Mouse (Mus musculus): ENCODE measurements at regions not wholly inside any gene's neighbourhood (a gene's known extent, or its start where the extent isn't known, plus 50 kb on each side); places are given as distances from the start of the nearest gene placed in this dataset.
"Not testable (repeated sequence)": the region's sequence is repeated elsewhere in the genome, so short reads cannot be mapped to it uniquely, and the experiment has no call there.

- no peak for DNase-seq (ENCODE audit: low read depth)
These were observed 176.5 kb downstream of the Tmx1 start for GRCm38 (mm10) chr12:70629371-70629770.

DNA sequence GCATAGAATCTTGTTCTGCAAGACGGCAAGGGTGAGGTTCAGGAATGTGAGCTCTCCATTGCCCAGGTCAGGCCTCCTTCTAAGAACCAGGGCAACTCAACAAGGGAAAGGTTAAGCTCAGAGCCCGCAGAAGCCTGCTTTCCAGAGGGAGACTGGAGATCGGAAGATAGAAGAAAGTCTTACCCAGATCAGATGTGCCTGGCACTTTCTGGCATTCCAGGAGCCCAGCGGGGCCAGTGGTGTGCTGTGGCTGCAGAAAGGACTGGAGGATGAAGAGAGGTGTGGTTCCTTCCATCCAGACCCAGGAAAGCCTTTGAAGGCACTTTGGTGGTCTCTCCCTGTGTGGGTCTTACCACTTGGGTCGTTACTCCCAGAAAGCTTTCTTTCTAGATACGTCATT lies 178.4 kb downstream of the Tmx1 start:
- no peak for DNase-seq (ENCODE audit: low read depth)

DNA sequence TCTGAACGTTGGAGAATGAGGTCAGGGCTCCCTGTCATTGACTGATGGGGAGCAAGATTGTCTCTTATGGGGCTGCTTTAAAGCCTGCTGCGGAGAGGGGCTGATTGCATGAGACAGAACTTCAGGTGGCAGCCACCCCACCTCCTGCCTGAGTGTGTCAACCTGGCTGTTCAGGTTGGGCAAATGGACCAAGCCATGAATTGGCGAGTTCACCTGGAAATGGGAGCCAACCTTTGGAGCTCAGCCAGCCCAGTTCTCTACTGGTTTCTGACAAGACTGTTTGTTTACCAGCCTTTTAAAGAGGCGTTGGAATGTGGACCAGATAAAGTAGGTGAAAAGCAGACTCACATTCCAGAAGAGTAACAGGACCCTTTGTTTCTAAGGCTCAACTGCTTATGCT lies 180.3 kb downstream of the Tmx1 start:
- no peak for DNase-seq (ENCODE audit: low read depth)

DNA sequence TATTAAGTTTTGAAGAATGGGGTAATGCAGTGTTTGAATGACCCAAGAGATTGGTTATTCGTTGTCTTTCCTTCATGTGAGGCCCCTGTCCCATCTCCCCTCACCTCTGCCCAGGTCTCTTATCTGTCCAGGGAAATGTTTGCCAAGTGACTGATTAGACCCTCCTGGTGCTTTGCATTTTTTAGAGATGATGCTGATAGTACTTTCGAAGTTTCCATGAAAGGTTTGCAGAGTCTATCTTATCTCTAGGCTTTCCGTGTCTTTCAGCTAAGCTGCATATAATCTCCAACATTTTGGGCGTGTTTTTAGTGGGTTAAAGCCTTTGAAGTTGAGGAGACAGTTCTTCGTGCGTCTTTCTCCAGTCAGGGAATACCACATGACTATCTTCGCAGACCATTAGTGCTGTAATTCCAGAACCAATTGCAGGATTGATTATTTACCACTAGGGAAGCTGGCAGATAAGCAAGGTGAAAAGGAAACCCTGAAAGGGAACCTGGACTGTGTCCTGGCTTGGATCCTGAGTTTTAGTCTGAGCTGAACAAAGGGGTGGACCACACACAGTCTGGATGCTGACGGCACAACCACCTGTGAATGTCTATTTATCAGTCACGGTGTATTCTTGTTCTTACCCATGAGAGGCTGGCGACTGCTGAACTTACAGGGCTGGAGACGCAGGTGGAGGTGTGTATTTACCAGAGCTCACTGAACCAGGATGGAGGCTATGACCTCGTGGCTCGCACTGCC lies 180.9 kb downstream of the Tmx1 start:
- no peak for DNase-seq (ENCODE audit: low read depth)

GRCm38 (mm10) chr12:70635997-70636396 lies 183.1 kb downstream of the Tmx1 start:
- DNase-seq (ENCODE audit: low read depth), result no peak

DNA sequence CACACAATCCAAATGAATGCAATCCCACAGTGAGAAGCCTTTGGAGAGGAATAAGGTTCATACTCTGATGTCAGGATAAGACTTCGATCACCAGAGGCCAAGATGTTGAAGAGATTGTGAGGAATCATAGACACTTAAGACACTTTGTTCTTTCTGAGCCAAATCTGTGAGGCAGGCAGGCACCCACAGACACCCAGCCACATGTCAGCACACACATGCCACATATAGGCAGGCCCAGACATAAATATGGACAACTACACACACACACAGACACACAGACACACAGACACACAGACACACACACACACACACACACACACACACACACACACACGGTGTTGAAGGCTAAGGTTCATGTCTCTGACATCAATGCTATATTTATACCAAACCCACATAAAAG lies 185.1 kb upstream of the Frmd6 start:
- DNase-seq (ENCODE audit: low read depth), result no peak

- no peak for DNase-seq (ENCODE audit: low read depth)
These were observed 180.4 kb upstream of the Frmd6 start for GRCm38 (mm10) chr12:70644910-70645309.

DNA sequence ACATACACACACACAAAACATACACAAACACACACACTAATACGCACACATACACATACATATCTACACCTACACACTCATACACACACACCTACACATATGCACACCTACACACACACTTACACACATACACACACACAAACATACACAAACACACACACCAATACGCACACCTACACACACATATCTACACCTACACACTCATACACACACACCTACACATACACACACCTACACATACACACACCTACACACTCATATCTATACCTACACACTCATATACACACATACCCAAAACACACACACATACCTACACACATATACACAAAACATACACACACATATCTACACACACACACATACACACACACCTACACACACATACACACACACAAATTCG lies 179.9 kb upstream of the Frmd6 start:
- DNase-seq (ENCODE audit: low read depth), result no peak

DNA sequence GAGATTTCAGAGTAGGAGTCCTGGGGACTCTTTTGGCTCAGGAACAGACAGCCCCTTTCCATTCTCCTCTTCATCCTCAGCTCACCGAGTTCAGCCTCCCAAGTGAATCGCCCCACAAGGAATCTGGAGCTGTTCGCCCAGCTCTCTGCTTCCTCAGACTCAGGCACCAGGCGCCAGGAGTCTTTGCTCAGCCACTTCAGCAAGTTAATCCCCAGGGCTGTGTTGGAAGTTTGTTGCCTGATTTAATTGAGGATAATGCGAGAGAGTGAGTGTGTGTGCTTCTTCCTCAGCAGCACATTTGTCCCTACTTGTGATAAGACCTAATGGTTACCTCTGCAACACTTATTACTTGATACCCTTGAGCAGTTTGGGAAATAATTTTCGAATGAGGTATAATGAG lies 177.8 kb upstream of the Frmd6 start:
- DNase-seq (ENCODE audit: low read depth), result no peak

DNA sequence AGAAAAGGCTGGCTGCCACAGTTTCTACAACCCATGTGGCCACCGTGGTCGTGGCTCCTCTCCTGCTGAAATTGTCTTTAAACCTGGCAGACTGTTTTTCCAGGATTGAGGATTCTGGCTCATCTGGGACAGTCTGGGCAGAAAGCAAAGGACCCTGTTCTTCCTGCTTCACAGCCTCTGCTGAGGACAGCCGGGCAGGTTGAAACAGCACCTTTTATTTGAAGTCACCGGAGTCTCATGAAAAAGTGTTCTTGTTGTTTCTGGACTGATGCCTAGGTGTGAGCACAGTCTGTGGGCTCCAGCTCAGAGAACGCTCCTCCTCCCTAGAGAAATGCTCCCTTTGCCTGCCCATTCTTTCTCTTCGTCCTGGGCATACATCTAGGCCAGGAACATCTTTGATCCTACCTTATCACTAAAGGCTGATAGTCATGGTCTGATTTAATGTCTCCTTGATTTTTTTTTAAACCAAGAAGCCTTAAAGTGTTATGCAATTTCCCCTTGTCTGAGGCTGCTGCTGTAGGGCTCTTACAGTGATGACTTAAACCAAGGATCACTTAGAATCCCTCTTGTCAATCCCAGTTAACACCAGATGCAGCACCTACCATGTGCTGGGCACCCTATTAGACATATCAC lies 177.0 kb upstream of the Frmd6 start:
- DNase-seq (ENCODE audit: low read depth), result no peak

DNA sequence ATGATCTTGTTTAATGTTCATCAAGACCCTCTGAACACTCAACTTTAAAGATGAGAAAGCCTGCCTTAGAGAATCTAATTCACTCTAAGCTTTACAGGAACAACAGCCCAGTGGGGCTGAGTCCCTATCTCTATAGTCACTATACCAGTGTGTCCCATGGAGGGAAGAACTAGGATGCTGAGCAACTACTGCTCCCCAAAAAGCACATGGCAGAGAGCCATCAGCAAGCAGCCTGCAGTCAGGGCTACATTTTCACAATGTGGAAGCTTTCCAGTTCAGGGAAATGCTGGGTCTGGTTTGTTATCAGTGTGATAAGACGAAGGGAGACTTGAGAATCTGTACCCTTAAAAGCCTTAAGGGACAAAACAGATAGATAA lies 176.5 kb upstream of the Frmd6 start:
- DNase-seq (ENCODE audit: low read depth), result no peak

DNA sequence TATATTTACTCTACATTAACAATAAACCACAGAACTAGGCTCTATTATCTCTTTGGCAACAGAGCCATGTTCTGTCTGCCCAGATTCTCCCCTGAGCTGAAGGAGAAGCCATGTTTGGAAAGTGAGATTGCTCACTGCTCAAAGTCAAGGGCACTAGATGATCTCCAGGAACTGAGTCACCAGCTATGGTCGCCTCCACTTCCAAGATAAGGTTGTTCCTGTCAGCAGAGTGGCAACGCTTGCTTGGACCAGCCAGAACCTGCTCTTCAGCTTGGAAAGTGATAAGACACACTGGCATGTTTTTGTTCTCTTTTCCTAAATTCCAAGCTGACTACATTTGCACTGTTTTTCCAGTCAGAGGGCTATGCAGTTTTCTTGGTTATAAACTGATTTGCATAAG lies 175.6 kb upstream of the Frmd6 start:
- DNase-seq (ENCODE audit: low read depth), result no peak

GRCm38 (mm10) chr12:70650470-70650869 lies 174.8 kb upstream of the Frmd6 start:
- no peak for DNase-seq (ENCODE audit: low read depth)

DNA sequence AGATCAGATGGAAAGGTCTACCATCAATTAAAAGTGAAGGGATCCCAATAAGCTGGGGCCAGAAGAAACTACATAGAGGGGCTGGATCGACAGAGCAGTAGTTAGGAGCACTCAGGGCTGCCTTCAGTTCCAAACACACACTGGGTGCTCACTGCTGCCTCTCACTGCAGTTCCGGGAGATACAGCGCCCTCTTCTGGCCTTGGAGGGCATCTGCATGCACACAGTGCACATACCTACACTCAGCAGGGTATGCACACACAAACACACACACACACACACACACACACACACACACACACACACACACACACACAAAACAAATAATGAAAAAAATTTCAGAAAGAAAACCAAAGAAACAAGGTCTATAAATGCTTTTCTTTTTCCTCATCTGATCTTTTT lies 172.6 kb upstream of the Frmd6 start:
- DNase-seq (ENCODE audit: low read depth), result no peak

DNA sequence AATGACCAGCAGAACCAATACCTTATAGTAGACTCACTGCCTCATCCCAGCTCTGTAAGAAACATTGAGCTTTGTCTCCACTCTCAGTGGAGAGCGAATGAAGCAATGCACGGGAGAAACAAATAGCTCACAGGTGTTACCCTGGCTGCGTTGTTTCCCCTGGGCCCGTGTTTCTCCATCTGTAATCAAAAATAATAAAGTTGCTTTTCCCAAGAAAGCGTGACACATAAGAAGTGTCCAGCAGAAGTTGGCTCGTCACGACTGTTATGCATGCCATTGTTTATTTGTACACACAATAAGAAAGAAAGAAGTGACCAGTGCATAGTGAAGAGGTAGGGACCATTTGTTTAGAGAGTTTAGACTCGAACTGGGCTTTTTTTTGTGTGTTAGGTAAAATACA lies 171.3 kb upstream of the Frmd6 start:
- DNase-seq (ENCODE audit: low read depth), result no peak

DNA sequence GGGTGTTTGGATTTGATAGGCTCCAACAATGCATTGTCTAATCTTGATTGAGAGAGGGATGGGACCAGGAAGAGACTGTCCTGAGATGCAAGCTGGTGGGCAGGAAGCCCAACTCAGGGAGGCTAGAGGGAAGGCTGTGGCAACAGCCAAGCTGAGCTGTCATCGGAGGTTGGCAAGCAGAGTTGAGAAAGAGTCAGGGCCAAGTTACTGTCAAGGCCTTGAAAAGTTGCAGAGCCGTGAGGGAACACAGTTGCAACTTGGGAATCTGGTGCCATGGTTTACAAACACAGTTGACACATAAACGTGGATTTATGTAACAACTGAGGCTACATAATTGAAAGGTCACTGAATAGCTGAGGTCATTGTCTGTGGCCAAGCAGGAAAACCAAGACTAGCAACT lies 170.8 kb upstream of the Frmd6 start:
- DNase-seq (ENCODE audit: low read depth), result peak; percentile 85

- no peak for DNase-seq (ENCODE audit: low read depth)
These were observed 169.9 kb upstream of the Frmd6 start for GRCm38 (mm10) chr12:70655411-70655811.

GRCm38 (mm10) chr12:70655900-70656544 lies 169.3 kb upstream of the Frmd6 start:
- DNase-seq (ENCODE audit: low read depth), result no peak

DNA sequence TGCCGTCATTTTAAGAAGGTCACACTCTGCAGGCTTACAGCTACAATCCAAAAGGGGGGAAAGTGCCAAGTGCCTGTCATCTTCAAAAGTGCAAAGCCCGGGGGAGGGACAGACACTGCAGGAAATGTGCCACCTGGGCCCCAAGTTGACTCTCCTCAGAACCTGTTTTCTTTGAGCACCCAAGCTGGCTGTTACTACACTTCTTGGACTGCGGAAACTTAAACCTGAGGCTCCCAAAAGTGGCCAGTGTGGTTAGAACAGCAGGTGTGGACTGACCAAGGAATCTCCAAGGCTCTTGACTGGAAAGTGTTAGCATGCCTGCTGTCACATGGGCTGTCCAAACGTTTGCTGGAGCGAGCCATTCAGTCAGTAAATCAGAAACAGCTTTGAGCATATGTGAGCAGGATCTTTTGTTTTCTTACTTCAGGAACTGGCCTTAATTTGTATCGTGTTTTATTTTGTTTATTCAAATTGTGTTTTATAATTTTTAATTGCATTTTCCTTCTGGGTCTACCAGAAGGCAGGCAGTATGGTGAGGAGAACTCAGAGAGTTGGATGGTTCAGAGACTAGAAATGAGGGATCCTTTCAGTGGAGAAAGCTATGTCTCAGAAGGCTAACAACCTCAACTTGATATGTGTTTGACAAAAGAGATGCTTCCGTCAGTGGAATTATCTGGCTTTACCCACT lies 168.4 kb upstream of the Frmd6 start:
- DNase-seq (ENCODE audit: low read depth), result no peak

- DNase-seq (ENCODE audit: low read depth), result no peak
These were observed 167.9 kb upstream of the Frmd6 start for GRCm38 (mm10) chr12:70657493-70657810.

DNA sequence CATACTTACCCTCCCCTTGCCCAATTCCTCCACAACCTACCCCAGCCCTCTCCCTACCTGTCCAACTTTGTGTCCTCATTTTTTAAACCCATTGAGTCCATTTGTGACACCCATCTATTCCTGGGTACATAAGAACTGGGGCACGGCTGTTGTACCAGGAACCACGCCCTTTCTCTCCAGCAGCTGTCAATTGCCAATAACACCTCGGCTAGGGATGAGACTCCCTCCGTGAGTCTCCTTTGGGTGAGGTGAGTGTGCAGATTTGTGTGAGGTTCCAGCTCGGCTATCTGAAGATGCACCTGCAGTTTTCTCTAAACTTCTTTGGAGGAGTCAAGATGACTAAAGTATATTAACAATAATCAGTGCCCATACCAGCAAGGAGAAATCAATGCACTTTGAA lies 167.2 kb upstream of the Frmd6 start:
- DNase-seq (ENCODE audit: low read depth), result no peak

DNA sequence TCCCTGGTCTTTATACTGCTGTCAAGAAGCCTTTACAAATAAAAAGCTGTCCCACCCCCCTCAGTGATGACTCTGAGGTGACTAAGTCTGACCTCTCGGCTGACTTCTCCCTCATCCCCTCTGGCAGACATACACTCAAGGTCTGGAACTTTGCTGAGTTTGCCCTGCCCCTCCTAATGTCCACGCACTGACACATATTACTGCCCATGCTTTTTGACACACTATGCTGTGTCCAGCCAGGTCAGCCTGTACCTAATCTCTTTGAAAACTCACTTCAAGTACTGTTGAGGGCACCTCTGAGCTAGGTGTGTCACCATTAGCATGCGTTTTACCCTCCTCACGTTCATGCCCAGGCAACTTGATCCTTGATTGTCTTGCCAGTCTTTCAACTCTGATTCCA lies 164.9 kb upstream of the Frmd6 start:
- DNase-seq (ENCODE audit: low read depth), result no peak

DNA sequence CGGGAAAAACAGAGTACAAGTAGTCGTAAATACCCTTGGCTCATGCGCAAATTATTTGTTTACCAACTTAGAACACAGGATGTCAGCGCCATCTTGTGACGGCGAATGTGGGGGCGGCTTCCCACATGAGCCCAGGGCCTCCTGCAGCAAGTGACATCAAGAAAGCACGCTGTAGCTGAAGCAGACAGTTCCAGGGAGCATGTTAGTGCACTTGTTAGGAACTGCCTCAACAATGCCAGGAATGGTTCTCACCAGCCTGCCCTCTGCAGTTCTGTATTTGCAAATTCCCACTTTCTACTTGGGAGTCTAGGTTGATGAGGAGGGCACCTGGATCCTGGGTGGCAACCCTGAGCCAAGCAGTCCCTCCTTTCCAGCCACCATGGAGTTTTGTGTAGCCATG lies 157.2 kb upstream of the Frmd6 start:
- DNase-seq (ENCODE audit: low read depth), result not testable (repeated sequence)

All from fibroblast of lung, adult 2 months (primary cell).